Mouse (Mus musculus) stomach, postnatal 0 days (tissue): ENCODE measurements around the gene Rims3. TPM values are rescaled to one million over a fixed set of nuclear protein-coding genes. Genes with fewer than 3 reads are reported as not detected.

Experiments
- ATAC-seq: fragments of 200-750 bp; cut with Nextera tagmentation; 2 replicates; pipeline ENCODE4 v1.8.0; 2017; ENCODE audit not compliant: low FRiP score, low TSS enrichment
- DNase-seq: peaks from one replicate; pipeline ENCODE4 v3.0.0-alpha.2; 2016; ENCODE audit warnings: low spot score
- H3K27ac ChIP-seq: fragments of 300-500 bp; sonication (generic); replicated peaks from 2 replicates; pipeline ENCODE4 v1.5.1; 2014; ENCODE audit warnings: mild to moderate bottlenecking, control low read depth
- H3K27me3 ChIP-seq: fragments of 300-500 bp; sonication (generic); 2 replicates; pipeline ENCODE4 v1.6.1; 2014; ENCODE audit warnings: low read length; ENCODE audit not compliant: control insufficient read depth, insufficient read depth
- H3K36me3 ChIP-seq: fragments of 300-500 bp; sonication (generic); 2 replicates; pipeline ENCODE4 v1.6.1; 2014; ENCODE audit warnings: low read length, mixed read lengths; ENCODE audit not compliant: control insufficient read depth, insufficient read depth
- H3K4me1 ChIP-seq: fragments of 300-500 bp; sonication (generic); replicated peaks from 2 replicates; pipeline ENCODE4 v1.6.1; 2014; ENCODE audit warnings: antibody characterized with exemption; ENCODE audit not compliant: control insufficient read depth, insufficient read depth
- H3K4me2 ChIP-seq: fragments of 300-500 bp; sonication (generic); replicated peaks from 2 replicates; pipeline ENCODE4 v1.6.1; 2014; ENCODE audit warnings: low read depth, mild to moderate bottlenecking, control low read depth, moderate library complexity
- H3K4me3 ChIP-seq: fragments of 300-500 bp; sonication (generic); 2 replicates; pipeline ENCODE4 v1.5.1; 2014; ENCODE audit warnings: low read depth, low read length, control low read depth
- H3K9ac ChIP-seq: fragments of 300-500 bp; sonication (generic); 2 replicates; pipeline ENCODE4 v1.6.1; 2014; ENCODE audit warnings: mild to moderate bottlenecking, low read length, control low read depth, mixed read lengths
- H3K9me3 ChIP-seq: fragments of 300-500 bp; sonication (generic); 2 replicates; pipeline ENCODE4 v1.6.1; 2016; ENCODE audit warnings: low read length; ENCODE audit not compliant: control insufficient read depth
- CTCF ChIP-seq: IDR thresholded peaks from 2 replicates; pipeline ENCODE4 v1.5.1; 2016; ENCODE audit warnings: antibody characterized with exemption, low read depth, mild to moderate bottlenecking, moderate library complexity
- EP300 ChIP-seq: optimal IDR thresholded peaks from 2 replicates; pipeline ENCODE3; 2016; ENCODE audit warnings: antibody characterized with exemption
- WGBS: fragments of 180-500 bp; shearing (Covaris S2); extraction: QIAGEN DNeasy Blood & Tissue Kit; methylation state at CpG from one replicate; pipeline ENCODE4 v1.1.7; 2014; 5-methylcytosine and 5-hydroxymethylcytosine counted together
- polyA plus RNA-seq: library from polyadenylated mRNA; unstranded; fragments of >200 nt; fragmentation: Nextera tagmentation; extraction: Ambion mirVana; gene quantifications from 2 replicates; pipeline ENCODE4 v1.2.1, GENCODE M21; 2015

Gene Rims3
- polyA plus RNA-seq, 1 experiment from 2014 or later, result 0.70 TPM

- Histone ChIP-seq H3K36me3 (no peaks in the 10 kb centered on the region), H3K4me2 (no peak overlapping the region), H3K9me3 (no peaks in the 10 kb centered on the region), H3K27me3 (no peaks in the 10 kb centered on the region), H3K9ac (no peak overlapping the region), H3K4me3 (no peak overlapping the region), H3K27ac (no peak overlapping the region), H3K4me1 (no peaks in the 10 kb centered on the region)
- WGBS, result 54% methylated on average over 8 of the region's 8 CpGs
- ATAC-seq (no peak), DNase-seq (no peak)
- TF ChIP-seq CTCF (no peak), EP300 (no peak)
Observed at GRCm38 (mm10) chr4:120888884-120889283, 34.3 kb downstream of the Rims3 start.

- Histone ChIP-seq H3K9me3 (no peaks in the 10 kb centered on the region), H3K4me3 (no peak overlapping the region), H3K9ac (no peak overlapping the region), H3K36me3 (no peaks in the 10 kb centered on the region), H3K4me1 (no peaks in the 10 kb centered on the region), H3K4me2 (no peak overlapping the region), H3K27ac (no peak overlapping the region), H3K27me3 (no peaks in the 10 kb centered on the region)
- no peak for ATAC-seq
- no peak for DNase-seq
- TF ChIP-seq CTCF (no peak), EP300 (no peak)
- WGBS, result 63% methylated on average over 11 of the region's 11 CpGs
Observed at GRCm38 (mm10) chr4:120890754-120891440, 36.3 kb downstream of the Rims3 start.

- no peak overlapping the region for H3K4me2 ChIP-seq
- ATAC-seq, result no peak
- TF ChIP-seq CTCF, result no peak
- no peak for TF ChIP-seq EP300
Observed at GRCm38 (mm10) chr4:120891960-120892359, 37.3 kb downstream of the Rims3 start.

GRCm38 (mm10) chr4:120892516-120892915 lies 37.9 kb downstream of the Rims3 start:
- no peak overlapping the region for H3K4me2 ChIP-seq

More at GRCm38 (mm10) chr4:120891960-120892359, 37.3 kb downstream of the Rims3 start:
- no peak for DNase-seq
- Histone ChIP-seq H3K9me3 (no peaks in the 10 kb centered on the region), H3K27me3 (no peaks in the 10 kb centered on the region), H3K9ac (no peak overlapping the region), H3K27ac (no peak overlapping the region), H3K4me3 (no peak overlapping the region), H3K4me1 (no peaks in the 10 kb centered on the region), H3K36me3 (no peaks in the 10 kb centered on the region)

GRCm38 (mm10) chr4:120893656-120894401 lies 39.2 kb downstream of the Rims3 start:
- DNase-seq (no peak), ATAC-seq (no peak)
- Histone ChIP-seq H3K36me3 (no peaks in the 10 kb centered on the region), H3K9me3 (no peaks in the 10 kb centered on the region), H3K4me1 (no peaks in the 10 kb centered on the region), H3K27ac (no peak overlapping the region), H3K4me2 (no peak overlapping the region), H3K9ac (no peak overlapping the region), H3K4me3 (no peak overlapping the region), H3K27me3 (no peaks in the 10 kb centered on the region)
- WGBS, result 57% methylated on average over 11 of the region's 11 CpGs
- TF ChIP-seq EP300 (no peak), CTCF (no peak)

More at GRCm38 (mm10) chr4:120892516-120892915, 37.9 kb downstream of the Rims3 start:
- DNase-seq (no peak), ATAC-seq (no peak; the same call in 1 of the 2 replicates)
- 32% methylated on average over 1 of the region's 1 CpGs for WGBS
- Histone ChIP-seq H3K9ac (no peak overlapping the region), H3K27ac (no peak overlapping the region), H3K9me3 (no peaks in the 10 kb centered on the region), H3K4me3 (no peak overlapping the region), H3K4me1 (no peaks in the 10 kb centered on the region), H3K27me3 (no peaks in the 10 kb centered on the region), H3K36me3 (no peaks in the 10 kb centered on the region)
- TF ChIP-seq EP300 (no peak), CTCF (no peak)

GRCm38 (mm10) chr4:120894584-120894983 lies 40.0 kb downstream of the Rims3 start:
- ATAC-seq (no peak), DNase-seq (no peak)
- TF ChIP-seq CTCF, result 0 out of 2 replicates have a peak, but pooled peaks have one; percentile 29
- TF ChIP-seq EP300, result no peak
- 70% methylated on average over 11 of the region's 11 CpGs for WGBS
- Histone ChIP-seq H3K9ac (no peak overlapping the region), H3K4me1 (no peaks in the 10 kb centered on the region), H3K27ac (no peak overlapping the region), H3K27me3 (no peaks in the 10 kb centered on the region), H3K9me3 (no peaks in the 10 kb centered on the region), H3K36me3 (no peaks in the 10 kb centered on the region), H3K4me3 (no peak overlapping the region), H3K4me2 (no peak overlapping the region)
